Mouse (Mus musculus) liver, adult 2 months (tissue): ENCODE results near the gene 4933416C03Rik.

ENCODE experiments used
- CTCF ChIP-seq: fragments of 200-500 bp; IDR thresholded peaks from 2 replicates; pipeline ENCODE4 v1.5.1; 2011; ENCODE audit warnings: low read depth, low read length, control low read depth
- POLR2A ChIP-seq: fragments of 200-500 bp; IDR thresholded peaks from 2 replicates; pipeline ENCODE4 v1.6.1; 2011; ENCODE audit warnings: low read length, control low read depth; ENCODE audit not compliant: insufficient read depth; ENCODE audit errors: extremely low read depth

- TF ChIP-seq CTCF: no peak
- no peak for TF ChIP-seq POLR2A
Measured at GRCm38 (mm10) chr10:116132233-116132632, 18.5 kb upstream of the 4933416C03Rik start.
